Mouse (Mus musculus) liver, postnatal 0 days (tissue): ENCODE results near the gene Zfp423. TPM values are rescaled to one million over a fixed set of nuclear protein-coding genes. Genes with fewer than 3 reads are reported as not detected.

ENCODE experiments used
- ATAC-seq: fragments of 200-750 bp; cut with Nextera tagmentation; 2 replicates; pipeline ENCODE4 v1.8.0; 2017; ENCODE audit warnings: mild to moderate bottlenecking, moderate library complexity
- DNase-seq: peaks from one replicate; pipeline ENCODE4 v3.0.0-alpha.2; 2016
- H3K27ac ChIP-seq: fragments of 300-500 bp; sonication (generic); 2 replicates; pipeline ENCODE4 v1.5.1; 2014; ENCODE audit warnings: antibody characterized with exemption, moderate library complexity, mild to moderate bottlenecking, low read depth
- H3K27me3 ChIP-seq: fragments of 300-500 bp; sonication (generic); 2 replicates; pipeline ENCODE4 v1.6.1; 2014; ENCODE audit warnings: low read length, control low read depth, mixed read lengths; ENCODE audit not compliant: insufficient read depth
- H3K36me3 ChIP-seq: fragments of 300-500 bp; sonication (generic); replicated peaks from 2 replicates; pipeline ENCODE4 v1.6.1; 2014; ENCODE audit warnings: mild to moderate bottlenecking, control low read depth, low read length, moderate library complexity, mixed read lengths; ENCODE audit not compliant: insufficient read depth
- H3K4me1 ChIP-seq: fragments of 300-500 bp; sonication (generic); 2 replicates; pipeline ENCODE4 v1.6.1; 2014; ENCODE audit warnings: antibody characterized with exemption, mild to moderate bottlenecking, control low read depth; ENCODE audit not compliant: insufficient read depth
- H3K4me2 ChIP-seq: fragments of 300-500 bp; sonication (generic); 2 replicates; pipeline ENCODE4 v1.6.1; 2014; ENCODE audit warnings: low read depth, mild to moderate bottlenecking, low read length, moderate library complexity, mixed read lengths
- H3K4me3 ChIP-seq: fragments of 300-500 bp; sonication (generic); 2 replicates; pipeline ENCODE4 v1.5.1; 2014; ENCODE audit warnings: low read depth, low read length
- H3K9ac ChIP-seq: fragments of 300-500 bp; sonication (generic); replicated peaks from 2 replicates; pipeline ENCODE4 v1.6.1; 2014; ENCODE audit warnings: mild to moderate bottlenecking, moderate library complexity
- H3K9me3 ChIP-seq: fragments of 300-500 bp; sonication (generic); 2 replicates; pipeline ENCODE4 v1.6.1; 2016; ENCODE audit warnings: mild to moderate bottlenecking, control low read depth, low read length, mixed read lengths
- CTCF ChIP-seq: sonication (generic); IDR thresholded peaks from 2 replicates; pipeline ENCODE4 v1.5.1; 2016; ENCODE audit warnings: antibody characterized with exemption, low read depth
- EP300 ChIP-seq: IDR thresholded peaks from 2 replicates; pipeline ENCODE4 v1.6.1; 2016; ENCODE audit warnings: antibody characterized with exemption, low read depth, mild to moderate bottlenecking
- WGBS: fragments of 180-500 bp; shearing (Covaris S2); extraction: QIAGEN DNeasy Blood & Tissue Kit; methylation state at CpG from one replicate; pipeline ENCODE4 v1.1.7; 2014; ENCODE audit not compliant: insufficient replicate concordance; 5-methylcytosine and 5-hydroxymethylcytosine counted together
- polyA plus RNA-seq: library from polyadenylated mRNA; unstranded; fragments of >200 nt; fragmentation: Nextera tagmentation; extraction: Ambion mirVana; gene quantifications from 2 replicates; pipeline ENCODE4 v1.2.1, GENCODE M21; 2015

Zfp423 gene
- polyA plus RNA-seq, 1 experiment from 2014 or later = 0.31 TPM

GRCm38 (mm10) chr8:87812661-87813060 lies 146.7 kb downstream of the Zfp423 start:
- WGBS = 72% methylated on average over 12 of the region's 12 CpGs
- H3K4me2 ChIP-seq = no peak overlapping the region
- H3K27me3 ChIP-seq = no peaks in the 10 kb centered on the region
- no peaks in the 10 kb centered on the region for H3K4me1 ChIP-seq
- ATAC-seq (no peak), DNase-seq (no peak)
- H3K27ac ChIP-seq = no peak overlapping the region
- TF ChIP-seq CTCF (no peak), EP300 (no peak)
- H3K9me3 ChIP-seq = no peaks in the 10 kb centered on the region
- H3K4me3 ChIP-seq = no peak overlapping the region
- H3K36me3 ChIP-seq = no peaks in the 10 kb centered on the region
- H3K9ac ChIP-seq = no peak overlapping the region

DNA sequence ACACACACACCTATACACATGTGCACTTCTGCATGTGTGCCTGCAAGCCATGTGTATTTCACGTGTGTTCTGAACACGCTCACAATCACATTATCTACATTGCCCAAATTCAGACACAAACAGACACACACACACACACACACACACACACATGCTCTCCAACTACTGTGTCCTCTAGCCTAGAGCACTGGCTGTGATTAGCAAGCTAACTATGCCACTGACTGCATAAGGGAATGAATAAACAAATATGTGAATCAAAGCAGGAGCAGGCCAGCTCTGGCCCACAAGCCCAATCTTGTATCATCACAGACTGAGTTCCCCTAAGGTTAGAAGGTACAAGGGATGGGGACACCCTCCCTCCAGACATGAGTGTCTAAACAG lies 147.3 kb downstream of the Zfp423 start:
- H3K36me3 ChIP-seq = no peaks in the 10 kb centered on the region
- no peaks in the 10 kb centered on the region for H3K9me3 ChIP-seq
- no peak overlapping the region for H3K27ac ChIP-seq
- ATAC-seq = no peak
- H3K9ac ChIP-seq = no peak overlapping the region
- no peaks in the 10 kb centered on the region for H3K4me1 ChIP-seq
- no peak overlapping the region for H3K4me3 ChIP-seq
- no peak for DNase-seq
- TF ChIP-seq CTCF = no peak
- TF ChIP-seq EP300 = no peak
- H3K4me2 ChIP-seq = no peak overlapping the region
- 81% methylated on average over 2 of the region's 2 CpGs for whole genome bisulfite sequencing
- no peaks in the 10 kb centered on the region for H3K27me3 ChIP-seq

GRCm38 (mm10) chr8:87811399-87812068 lies 147.9 kb downstream of the Zfp423 start:
- no peak overlapping the region for H3K4me3 ChIP-seq
- H3K27me3 ChIP-seq = no peaks in the 10 kb centered on the region
- H3K9me3 ChIP-seq = no peaks in the 10 kb centered on the region
- H3K27ac ChIP-seq = no peak overlapping the region
- TF ChIP-seq CTCF (no peak), EP300 (no peak)
- H3K4me1 ChIP-seq = no peaks in the 10 kb centered on the region
- H3K9ac ChIP-seq = no peak overlapping the region
- 82% methylated on average over 17 of the region's 17 CpGs for WGBS
- no peaks in the 10 kb centered on the region for H3K36me3 ChIP-seq
- H3K4me2 ChIP-seq = no peak overlapping the region
- ATAC-seq (no peak), DNase-seq (no peak)

DNA sequence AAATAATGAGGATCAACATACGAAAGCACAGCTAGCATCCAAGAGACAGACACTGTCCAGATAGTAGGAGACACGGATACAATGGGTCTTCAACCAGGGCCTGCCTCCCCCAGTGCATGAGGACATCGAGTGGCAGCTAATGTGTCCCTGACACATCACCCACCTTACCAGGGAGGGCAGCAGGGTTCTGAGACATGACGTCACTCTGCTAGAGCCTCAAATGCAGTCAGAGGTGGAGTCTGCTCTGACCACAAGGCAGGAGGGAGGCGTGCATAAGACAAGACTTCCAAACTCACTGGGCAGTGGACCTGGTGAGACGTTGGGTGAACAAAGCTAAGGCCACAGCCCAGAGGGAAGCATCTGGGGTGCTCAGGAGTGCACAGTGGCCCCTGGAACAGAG lies 148.6 kb downstream of the Zfp423 start:
- H3K27me3 ChIP-seq = no peaks in the 10 kb centered on the region
- H3K36me3 ChIP-seq = no peaks in the 10 kb centered on the region
- no peak overlapping the region for H3K27ac ChIP-seq
- no peak overlapping the region for H3K4me2 ChIP-seq
- H3K9me3 ChIP-seq = no peaks in the 10 kb centered on the region
- ATAC-seq (no peak), DNase-seq (no peak)
- WGBS = 52% methylated on average over 6 of the region's 6 CpGs
- no peak overlapping the region for H3K9ac ChIP-seq
- no peaks in the 10 kb centered on the region for H3K4me1 ChIP-seq
- H3K4me3 ChIP-seq = no peak overlapping the region
- TF ChIP-seq EP300 (no peak), CTCF (no peak)

DNA sequence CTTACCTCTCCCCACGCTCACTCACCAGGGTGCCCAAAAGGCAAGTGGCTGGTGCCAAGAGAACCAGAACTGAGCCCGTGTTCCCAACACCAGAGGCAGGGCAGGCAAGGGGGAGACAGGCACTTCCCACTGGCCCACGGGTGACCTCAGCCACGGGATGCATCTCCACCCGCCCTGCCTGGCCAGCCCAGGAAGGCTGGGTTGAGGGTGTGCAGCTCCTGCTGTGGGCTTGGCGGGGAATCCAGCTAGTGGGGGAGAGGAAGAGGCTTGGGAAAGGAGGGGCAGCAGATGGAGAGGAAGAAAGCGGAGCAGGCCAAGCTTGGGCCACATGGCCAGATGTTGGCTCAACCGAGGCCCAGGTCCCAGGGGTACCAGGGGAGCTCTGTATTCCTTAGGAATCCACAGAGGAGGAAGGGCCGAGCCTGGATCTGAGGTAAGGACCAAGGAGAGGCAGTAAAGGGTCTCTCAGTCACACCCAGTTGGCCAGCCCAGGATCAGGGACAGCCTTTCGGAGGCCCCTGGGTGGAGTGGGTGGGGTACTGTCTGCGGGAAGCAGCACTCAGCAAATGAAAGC lies 155.0 kb downstream of the Zfp423 start:
- Histone ChIP-seq H3K27ac (no peak overlapping the region), H3K36me3 (no peaks in the 10 kb centered on the region), H3K4me1 (no peaks in the 10 kb centered on the region), H3K9ac (no peak overlapping the region), H3K4me2 (no peak overlapping the region), H3K9me3 (no peaks in the 10 kb centered on the region), H3K4me3 (no peak overlapping the region), H3K27me3 (no peaks in the 10 kb centered on the region)
- WGBS = 57% methylated on average over 11 of the region's 11 CpGs
- TF ChIP-seq EP300 (no peak), CTCF (no peak)
- no peak for ATAC-seq
- DNase-seq = no peak

- no peak overlapping the region for H3K9ac ChIP-seq
- TF ChIP-seq EP300 (no peak), CTCF (no peak)
- no peaks in the 10 kb centered on the region for H3K36me3 ChIP-seq
- ATAC-seq (no peak), DNase-seq (no peak)
- H3K4me3 ChIP-seq = no peak overlapping the region
- no peak overlapping the region for H3K27ac ChIP-seq
- no peaks in the 10 kb centered on the region for H3K9me3 ChIP-seq
- no peaks in the 10 kb centered on the region for H3K4me1 ChIP-seq
- no peak overlapping the region for H3K4me2 ChIP-seq
- H3K27me3 ChIP-seq = no peaks in the 10 kb centered on the region
- 69% methylated on average over 10 of the region's 10 CpGs for WGBS
Measured at GRCm38 (mm10) chr8:87803437-87803836, 156.0 kb downstream of the Zfp423 start.
